Mouse (Mus musculus) kidney, adult 2 months (tissue): ENCODE measurements around the gene F2rl3.

Experiments
- CTCF ChIP-seq: fragments of 200-500 bp; conservative IDR thresholded peaks from 2 replicates; pipeline ENCODE4 v1.5.1; 2011; ENCODE audit warnings: low read depth, mild to moderate bottlenecking, control low read depth, low read length, moderate library complexity, mixed read lengths; ENCODE audit not compliant: insufficient read depth, insufficient read length
- POLR2A ChIP-seq: fragments of 200-500 bp; IDR thresholded peaks from one replicate; pipeline ENCODE4 v1.6.1; 2011; ENCODE audit warnings: low read depth, low read length, control low read depth

GRCm38 (mm10) chr8:72812690-72813089 is 51.0 kb downstream of the F2rl3 start:
- TF ChIP-seq CTCF, result no peak; the same call in 1 of the 2 replicates
- TF ChIP-seq POLR2A, result no peak
